Mouse (Mus musculus): ENCODE data around the gene Lpxn.

Lpxn gene

DNA sequence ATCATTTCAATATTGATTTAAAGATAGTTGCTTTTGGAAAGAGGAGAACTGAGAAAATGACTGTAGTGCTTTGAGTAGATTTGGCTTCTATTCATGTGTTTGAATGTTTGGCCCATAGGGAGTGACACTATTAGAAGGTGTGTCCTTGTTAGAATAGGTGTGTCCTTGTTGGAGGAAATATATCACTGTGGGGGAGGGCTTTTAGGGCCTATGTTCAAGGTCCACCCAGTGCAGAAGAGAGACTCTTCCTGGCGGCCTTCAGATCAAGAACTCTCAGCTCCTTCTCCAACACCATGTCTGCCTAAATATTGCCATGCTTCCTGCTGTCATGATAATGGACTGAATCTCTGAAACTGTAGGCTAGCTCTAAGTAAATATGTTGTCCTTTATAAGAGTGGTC is 8.2 kb downstream of the Lpxn start:
- DNase-seq (ENCODE audit: low read depth, low spot score), result no peak

- DNase-seq (ENCODE audit: low read depth, low spot score), result no peak
Observed at GRCm38 (mm10) chr19:12805730-12806129, 9.7 kb downstream of the Lpxn start.

- DNase-seq (ENCODE audit: low read depth, low spot score), result no peak
Observed at GRCm38 (mm10) chr19:12806214-12806613, 10.2 kb downstream of the Lpxn start.

DNA sequence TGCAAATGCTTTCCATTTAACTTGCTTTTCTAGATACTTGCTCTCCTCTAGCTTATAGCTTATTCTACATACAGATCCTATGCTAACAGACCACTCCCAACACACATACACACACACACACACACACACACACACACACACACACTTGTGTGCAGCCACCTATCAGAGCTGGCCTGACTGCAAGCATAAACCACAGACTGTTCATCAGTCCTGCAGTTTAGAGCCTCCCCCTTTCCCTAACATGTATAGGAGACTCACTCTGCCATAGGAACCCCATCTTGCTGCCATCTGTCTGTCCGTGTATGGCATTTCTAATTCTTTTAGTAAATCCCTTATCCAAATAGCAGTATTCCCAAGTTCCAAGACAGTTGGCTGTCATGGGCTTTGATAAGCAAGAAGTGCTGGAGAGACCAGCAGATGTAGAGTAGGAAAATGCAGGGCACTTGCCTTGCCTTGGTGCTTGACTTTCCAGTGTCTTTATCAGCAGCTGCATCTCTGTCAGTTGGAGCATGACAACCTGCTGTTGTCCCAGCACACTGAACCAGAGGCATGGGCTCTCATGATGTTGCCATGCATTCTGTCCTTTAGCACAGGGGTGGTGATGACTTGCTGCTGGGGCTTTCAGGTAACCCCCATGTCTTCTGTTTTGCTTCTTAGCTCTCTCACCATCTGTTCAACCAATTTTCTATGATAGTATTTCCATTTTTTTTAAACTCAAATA is 16.8 kb downstream of the Lpxn start:
- DNase-seq (ENCODE audit: low read depth, low spot score), result no peak

- DNase-seq (ENCODE audit: low read depth, low spot score), result no peak
Observed at GRCm38 (mm10) chr19:12813883-12814282, 17.9 kb downstream of the Lpxn start.

DNA sequence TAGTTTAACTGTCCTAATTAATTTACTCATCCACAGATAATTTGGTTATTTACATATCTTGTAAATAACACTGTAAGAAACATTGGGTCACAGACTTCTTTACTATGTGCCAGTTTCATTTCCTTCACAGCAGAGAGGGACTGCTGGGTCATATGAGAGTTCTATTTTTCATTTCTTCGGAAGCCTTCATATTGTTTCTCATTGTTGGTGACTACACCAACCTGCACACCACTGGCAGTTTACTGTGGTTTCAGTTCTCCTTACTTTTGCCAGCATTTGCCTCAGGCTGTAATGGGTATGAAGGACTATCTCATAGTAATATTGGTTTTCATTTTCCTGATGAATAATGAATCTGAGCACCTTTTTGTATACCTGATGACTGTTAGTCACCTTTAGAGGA is 22.5 kb downstream of the Lpxn start:
- DNase-seq (ENCODE audit: low read depth, low spot score), result no peak

- DNase-seq (ENCODE audit: low read depth, low spot score), result peak; percentile 59
Observed at GRCm38 (mm10) chr19:12820383-12820782, 24.4 kb downstream of the Lpxn start.

GRCm38 (mm10) chr19:12824549-12824948 is 28.6 kb downstream of the Lpxn start:
- no peak for DNase-seq (ENCODE audit: low read depth, low spot score)

GRCm38 (mm10) chr19:12830823-12831430 is 34.9 kb downstream of the Lpxn start:
- no peak for DNase-seq (ENCODE audit: low read depth, low spot score)

DNA sequence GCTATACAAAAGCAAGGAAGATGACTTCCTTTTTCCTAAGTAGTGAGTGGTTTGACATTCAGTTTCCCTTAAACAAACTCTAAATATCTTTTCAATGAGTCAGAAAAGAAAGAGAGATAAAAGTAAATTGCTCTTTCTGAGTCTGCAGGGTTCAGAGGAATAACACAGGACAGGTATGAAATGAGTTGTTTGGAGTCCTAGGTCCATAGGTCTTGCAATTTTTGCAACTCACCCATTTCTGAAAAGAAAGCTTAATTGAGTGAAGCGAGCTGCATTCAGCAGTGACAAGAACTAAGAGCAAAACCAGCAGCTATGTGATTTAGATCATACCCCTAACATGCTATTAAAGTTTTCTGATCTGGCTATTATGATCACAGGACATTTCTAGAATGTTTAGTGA is 35.6 kb downstream of the Lpxn start:
- no peak for DNase-seq (ENCODE audit: low read depth, low spot score)

- peak; percentile 69 for DNase-seq (ENCODE audit: low read depth, low spot score)
Observed at GRCm38 (mm10) chr19:12833625-12834024, 37.6 kb downstream of the Lpxn start.

- DNase-seq (ENCODE audit: low read depth, low spot score), result peak; percentile 38
Observed at GRCm38 (mm10) chr19:12838507-12838906, 42.5 kb downstream of the Lpxn start.

DNA sequence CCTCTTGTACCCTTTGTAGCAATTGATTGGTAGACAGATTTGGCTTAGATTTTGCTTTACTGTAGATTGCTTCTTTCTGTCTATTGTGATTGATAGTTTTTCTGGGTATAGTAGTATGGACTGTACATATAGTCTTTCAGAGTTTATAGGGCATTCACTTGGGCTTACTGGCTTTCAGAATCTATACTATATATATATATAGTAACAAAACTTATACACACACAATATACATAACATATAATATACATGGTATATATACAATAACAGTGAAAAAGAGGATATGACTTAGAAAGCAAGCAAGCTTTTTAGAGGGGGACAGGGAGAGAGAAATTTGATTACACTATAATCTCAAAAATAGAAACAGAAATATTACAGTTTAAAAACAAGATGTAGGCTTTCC is 50.4 kb downstream of the Lpxn start, which contains the start of gene Gm5244:
Gene Gm5244 (plus strand): TSS at position 301 of the 400 bp plus-strand sequence.
- no peak for DNase-seq (ENCODE audit: low read depth, low spot score)

- no peak for DNase-seq (ENCODE audit: low read depth, low spot score)
Observed at GRCm38 (mm10) chr19:12856983-12857382, 61.0 kb downstream of the Lpxn start, which contains the start of gene Olfr1444. Gene Olfr1444 (plus strand): TSS chr19:12857283.

All from brain, adult 2 months (tissue).